Mouse (Mus musculus) R1 (cell line): ENCODE data around the gene Utp11.
A peak's percentile ranks its signal among the peaks of the same experiment; 100 is the strongest.
"Not testable (repeated sequence)": the region's sequence is repeated elsewhere in the genome, so short reads cannot be mapped to it uniquely, and the experiment has no call there.

Experiments used
- DNase-seq: peaks from one replicate; pipeline ENCODE4 v3.0.0-alpha.2; 2018; ENCODE audit warnings: low read depth, low spot score

Utp11 gene

DNA sequence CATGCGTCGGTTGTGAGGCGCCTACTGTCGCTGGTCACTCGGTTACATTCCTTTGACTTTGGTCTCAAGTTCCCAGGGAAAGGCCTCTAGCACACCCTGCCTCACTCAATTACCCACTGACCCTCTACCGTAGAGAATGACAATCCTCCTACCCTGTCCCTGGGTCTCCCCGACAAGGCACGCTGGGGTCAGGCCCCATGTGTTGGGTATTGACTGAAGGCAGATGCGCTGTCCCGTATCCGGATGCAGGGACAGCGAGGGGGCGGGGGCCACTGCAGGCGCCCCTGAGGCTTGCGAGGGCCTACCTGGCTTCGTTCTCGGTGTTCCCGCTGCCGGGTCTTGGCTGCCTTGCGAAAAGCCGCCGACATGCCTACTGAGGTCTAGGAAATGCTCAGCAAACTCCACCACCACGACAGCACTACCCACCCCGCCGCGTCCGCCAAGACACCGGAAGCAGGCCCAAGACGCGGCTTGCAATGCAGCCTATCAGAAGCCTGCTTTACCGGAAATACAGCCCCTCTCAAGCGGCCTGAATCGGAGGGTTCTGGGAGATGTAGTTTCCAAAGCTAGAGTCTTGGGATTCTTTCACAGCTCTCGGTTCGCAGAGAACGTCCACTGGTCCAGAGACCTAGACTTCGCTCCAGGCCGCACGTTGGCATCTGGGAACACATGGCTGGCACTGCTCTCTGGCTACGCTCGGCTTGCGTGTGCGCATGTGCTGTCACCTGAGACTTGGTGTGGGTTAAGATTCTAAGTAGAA lies at the start of gene Utp11:
Utp11 (minus strand) TSS at position 466 of the 760 bp plus-strand sequence.
- DNase-seq = peak; percentile 96

- DNase-seq = no peak
These were observed 49.4 kb upstream of the Utp11 start for GRCm38 (mm10) chr4:124742839-124743238.

- DNase-seq = peak; percentile 78
These were observed 48.3 kb upstream of the Utp11 start, which contains the start of gene Inpp5b for GRCm38 (mm10) chr4:124741376-124742343. TSS of gene Inpp5b (plus strand) at chr4:124741850.

DNA sequence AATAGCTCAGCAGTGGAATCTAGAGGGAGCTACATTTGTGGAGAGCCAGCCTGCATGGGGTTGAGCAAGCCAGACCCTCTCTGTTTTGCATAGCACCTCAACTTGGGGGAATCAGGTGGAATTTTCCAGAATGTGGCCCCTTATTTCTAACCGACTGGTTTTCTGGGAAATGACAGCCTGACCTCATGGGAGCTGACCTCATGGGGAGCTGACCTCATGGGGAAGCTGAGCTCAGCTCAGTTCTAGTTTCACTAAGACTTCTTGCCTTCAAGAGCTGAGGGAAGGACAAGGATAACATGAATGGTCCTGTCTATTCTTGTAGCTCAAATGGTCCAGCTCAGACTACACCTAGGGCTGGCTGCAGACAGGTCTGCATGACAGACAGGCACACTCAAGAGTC lies 45.4 kb upstream of the Utp11 start:
- no peak for DNase-seq

DNA sequence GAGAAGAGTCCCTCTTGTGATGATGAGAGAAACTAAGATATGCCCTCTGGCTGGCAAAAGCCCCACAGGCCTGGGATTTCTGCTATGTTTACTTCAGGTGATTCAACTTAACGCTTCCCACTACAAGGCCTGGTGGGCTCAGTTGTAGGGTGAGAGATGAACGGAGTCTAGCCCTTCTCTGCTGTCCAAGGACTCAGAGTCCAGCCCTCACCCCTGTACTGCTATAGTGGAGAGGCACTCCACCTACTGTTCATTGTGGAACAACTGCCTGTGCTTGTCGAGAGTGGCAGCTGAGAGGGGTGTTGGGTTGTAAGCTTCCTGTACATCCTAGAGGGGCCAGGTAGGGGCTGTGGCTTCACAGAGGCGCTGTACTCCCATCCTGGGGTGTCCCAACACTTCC lies 44.6 kb upstream of the Utp11 start:
- no peak for DNase-seq

DNA sequence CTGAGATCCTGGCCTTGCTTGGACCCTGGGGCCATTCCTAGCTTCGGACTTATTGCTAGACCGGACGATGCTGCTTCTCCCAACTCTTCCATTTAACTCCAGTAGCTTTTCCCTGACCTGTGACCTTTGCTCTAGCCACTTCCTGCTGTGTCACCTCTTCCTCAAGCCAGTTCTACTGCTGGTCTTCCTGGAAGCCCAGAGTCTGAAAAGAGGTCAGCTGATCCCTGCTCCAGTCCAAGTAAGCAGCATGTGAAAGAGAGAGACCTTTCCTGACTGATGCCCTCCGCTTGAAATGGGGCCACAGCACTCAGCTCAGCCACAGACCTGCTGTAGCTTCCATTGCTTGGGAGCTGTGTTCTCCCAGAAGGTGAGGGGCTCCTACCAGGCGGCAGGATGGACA lies 44.1 kb upstream of the Utp11 start:
- DNase-seq = no peak

DNA sequence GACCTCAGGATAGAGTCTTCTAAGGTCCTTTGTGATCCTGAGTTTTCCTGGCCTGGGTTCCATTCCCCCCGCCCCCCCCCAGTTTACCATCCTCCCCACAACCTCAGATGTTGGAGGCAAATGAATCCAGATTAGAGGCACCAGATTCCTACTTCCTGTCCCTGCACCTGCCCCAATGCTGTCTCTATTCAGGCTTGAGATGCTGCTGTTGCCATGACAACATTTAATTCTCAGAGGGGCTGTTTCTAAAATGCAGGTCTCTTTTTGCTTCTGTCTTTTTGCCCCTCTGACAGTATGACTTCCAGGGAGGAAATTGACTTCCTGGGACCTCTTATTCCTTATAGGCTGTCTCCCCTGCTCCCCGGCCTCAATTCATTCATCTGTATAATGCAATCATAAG lies 43.6 kb upstream of the Utp11 start:
- no peak for DNase-seq

GRCm38 (mm10) chr4:124726121-124726520 lies 32.7 kb upstream of the Utp11 start:
- DNase-seq = no peak

- no peak for DNase-seq
These were observed 25.7 kb upstream of the Utp11 start for GRCm38 (mm10) chr4:124719101-124719500.

DNA sequence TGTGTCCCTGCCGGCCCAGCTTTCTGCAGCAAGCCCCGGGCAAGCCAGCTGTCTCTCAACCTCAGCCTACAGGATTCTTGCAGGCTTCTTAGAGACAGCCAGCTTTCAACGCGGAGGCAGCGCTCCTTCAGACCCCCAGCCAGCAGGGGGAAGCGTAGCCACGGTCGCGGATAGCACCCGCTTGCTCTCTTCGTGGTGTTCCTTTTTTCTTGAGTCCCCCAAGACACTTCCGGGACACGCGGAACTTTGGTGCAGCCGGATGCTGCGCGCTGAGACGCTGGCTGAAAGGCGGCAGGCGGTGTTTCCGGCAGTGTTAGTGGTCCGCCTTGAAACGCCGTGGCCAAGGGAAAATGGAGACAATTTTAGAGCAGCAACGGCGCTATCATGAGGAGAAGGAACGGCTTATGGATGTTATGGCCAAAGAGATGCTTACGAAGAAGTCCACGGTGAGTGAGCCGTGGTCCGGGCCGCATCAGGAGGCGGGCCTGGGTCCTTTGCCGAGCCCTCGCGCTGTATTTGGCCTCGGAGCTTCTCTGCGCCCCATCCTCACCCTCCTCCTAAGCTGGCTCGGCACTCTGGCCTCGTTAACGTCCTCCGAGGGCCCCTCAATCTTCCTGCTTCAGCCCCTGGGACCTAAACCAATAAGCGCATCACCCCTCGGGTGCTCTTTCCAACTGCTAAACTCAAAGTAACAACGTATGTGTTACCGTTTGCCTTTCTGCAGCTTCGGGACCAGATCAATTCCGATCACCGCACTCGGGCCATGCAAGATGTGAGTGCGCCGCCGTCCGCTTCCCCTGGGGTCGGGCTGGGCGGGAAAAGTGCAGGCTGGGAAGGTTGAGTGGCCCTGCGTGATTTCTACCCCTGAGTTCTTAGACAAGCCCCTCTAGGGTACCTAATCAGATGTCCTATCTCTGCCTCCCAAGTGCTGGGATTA lies 21.4 kb upstream of the Utp11 start, which contains the start of gene Sf3a3:
Sf3a3 (plus strand) TSS at position 232 of the 937 bp plus-strand sequence.
- peak; percentile 98 for DNase-seq

- DNase-seq = not testable (repeated sequence)
These were observed 20.4 kb upstream of the Utp11 start for GRCm38 (mm10) chr4:124713850-124714249.

- no peak for DNase-seq
These were observed 19.2 kb upstream of the Utp11 start for GRCm38 (mm10) chr4:124712618-124713017.

DNA sequence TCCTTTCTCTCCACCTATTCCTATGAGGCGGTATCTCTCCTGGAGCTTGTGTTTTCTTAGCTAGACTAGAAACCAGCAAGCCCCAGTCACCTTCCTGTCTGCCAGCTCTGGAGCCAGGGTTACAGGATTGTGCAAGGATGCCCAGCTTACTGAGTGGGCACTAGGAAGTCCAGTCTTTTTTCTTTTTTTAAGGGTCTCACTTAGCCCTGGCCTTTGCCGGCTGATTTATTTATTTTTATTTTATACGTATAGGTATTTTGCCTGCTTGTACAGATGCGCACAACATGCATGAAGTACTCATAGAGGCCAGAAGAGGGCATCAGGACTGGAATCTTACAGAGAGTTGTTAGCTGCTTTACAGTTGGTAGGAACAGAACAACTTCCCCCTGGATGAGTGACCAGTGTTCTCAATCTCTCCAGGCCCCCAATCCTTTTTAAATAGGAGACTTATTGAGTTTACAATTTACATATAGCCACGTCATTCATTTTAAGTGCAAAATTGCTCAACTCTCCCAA lies 17.4 kb upstream of the Utp11 start:
- peak; percentile 79 for DNase-seq

- peak; percentile 82 for DNase-seq
These were observed 16.6 kb upstream of the Utp11 start for GRCm38 (mm10) chr4:124709961-124710446.

- DNase-seq = peak; percentile 98
These were observed 15.4 kb upstream of the Utp11 start for GRCm38 (mm10) chr4:124708518-124709477.

GRCm38 (mm10) chr4:124708200-124708517 lies 14.8 kb upstream of the Utp11 start:
- DNase-seq = not testable (repeated sequence)

DNA sequence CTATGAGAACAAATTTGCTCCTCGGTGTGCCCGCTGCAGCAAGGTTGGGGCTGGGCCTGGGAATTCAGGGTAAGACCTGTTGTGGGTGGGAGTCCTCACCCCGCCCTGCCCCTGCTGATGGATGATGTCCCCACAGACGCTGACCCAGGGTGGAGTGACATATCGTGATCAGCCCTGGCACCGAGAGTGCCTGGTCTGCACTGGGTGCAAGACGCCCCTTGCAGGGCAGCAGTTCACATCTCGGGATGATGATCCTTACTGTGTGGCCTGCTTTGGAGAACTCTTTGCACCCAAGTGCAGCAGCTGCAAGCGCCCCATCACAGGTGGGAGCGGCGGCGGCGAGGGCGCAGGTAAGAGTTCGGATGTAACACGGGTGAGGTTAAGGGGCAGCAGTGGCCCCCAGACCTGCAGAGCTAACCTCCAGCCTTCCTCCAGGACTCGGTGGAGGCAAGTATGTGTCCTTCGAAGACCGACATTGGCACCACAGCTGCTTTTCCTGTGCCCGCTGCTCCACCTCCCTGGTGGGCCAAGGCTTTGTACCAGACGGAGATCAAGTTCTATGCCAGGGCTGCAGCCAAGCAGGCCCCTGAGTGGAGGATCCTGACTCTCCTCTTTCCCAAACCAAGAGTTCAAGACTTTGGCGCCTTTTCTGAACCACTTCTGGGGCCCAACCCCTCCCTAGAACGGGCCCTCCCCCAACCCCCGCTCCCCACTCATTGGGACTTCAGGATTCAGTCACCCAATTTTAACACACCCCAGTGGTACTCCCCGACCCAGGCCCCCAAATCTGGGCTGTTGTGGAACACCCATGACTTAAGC lies 14.2 kb upstream of the Utp11 start:
- DNase-seq = peak; percentile 28

DNA sequence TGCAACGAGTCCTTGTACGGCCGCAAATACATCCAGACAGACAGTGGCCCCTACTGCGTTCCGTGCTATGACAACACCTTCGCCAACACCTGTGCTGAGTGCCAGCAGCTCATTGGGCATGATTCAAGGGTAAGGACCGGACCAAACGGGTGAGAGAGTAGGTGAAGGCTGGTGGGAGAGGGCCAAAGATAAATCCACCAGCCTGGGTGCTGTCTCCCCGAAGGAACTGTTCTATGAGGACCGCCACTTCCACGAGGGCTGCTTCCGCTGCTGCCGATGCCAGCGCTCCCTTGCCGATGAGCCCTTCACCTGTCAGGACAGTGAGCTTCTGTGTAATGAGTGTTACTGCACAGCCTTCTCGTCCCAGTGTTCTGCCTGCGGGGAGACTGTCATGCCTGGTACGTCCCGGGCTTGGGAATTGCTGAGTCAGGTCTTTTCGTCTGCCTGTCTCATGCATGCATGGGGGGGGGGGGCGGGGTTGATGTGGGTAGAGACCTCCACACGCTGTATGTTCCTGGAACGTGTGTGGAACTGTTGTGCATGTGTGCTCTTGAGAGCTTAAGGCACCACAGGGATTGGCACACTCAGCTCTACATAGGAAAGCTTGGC lies 12.4 kb upstream of the Utp11 start:
- DNase-seq = peak; percentile 35
